Mouse (Mus musculus) liver, postnatal 0 days (tissue): ENCODE results near the gene Pde2a. TPM values are rescaled to one million over a fixed set of nuclear protein-coding genes. Genes with fewer than 3 reads are reported as not detected.
"Not testable (repeated sequence)": the region's sequence is repeated elsewhere in the genome, so short reads cannot be mapped to it uniquely, and the experiment has no call there.

Experiments
- ATAC-seq: fragments of 200-750 bp; cut with Nextera tagmentation; 2 replicates; pipeline ENCODE4 v1.8.0; 2017; ENCODE audit warnings: mild to moderate bottlenecking, moderate library complexity
- DNase-seq: peaks from one replicate; pipeline ENCODE4 v3.0.0-alpha.2; 2016
- H3K27ac ChIP-seq: fragments of 300-500 bp; sonication (generic); 2 replicates; pipeline ENCODE4 v1.5.1; 2014; ENCODE audit warnings: antibody characterized with exemption, moderate library complexity, mild to moderate bottlenecking, low read depth
- H3K27me3 ChIP-seq: fragments of 300-500 bp; sonication (generic); 2 replicates; pipeline ENCODE4 v1.6.1; 2014; ENCODE audit warnings: low read length, control low read depth, mixed read lengths; ENCODE audit not compliant: insufficient read depth
- H3K36me3 ChIP-seq: fragments of 300-500 bp; sonication (generic); replicated peaks from 2 replicates; pipeline ENCODE4 v1.6.1; 2014; ENCODE audit warnings: mild to moderate bottlenecking, control low read depth, low read length, moderate library complexity, mixed read lengths; ENCODE audit not compliant: insufficient read depth
- H3K4me1 ChIP-seq: fragments of 300-500 bp; sonication (generic); 2 replicates; pipeline ENCODE4 v1.6.1; 2014; ENCODE audit warnings: antibody characterized with exemption, mild to moderate bottlenecking, control low read depth; ENCODE audit not compliant: insufficient read depth
- H3K4me2 ChIP-seq: fragments of 300-500 bp; sonication (generic); 2 replicates; pipeline ENCODE4 v1.6.1; 2014; ENCODE audit warnings: low read depth, mild to moderate bottlenecking, low read length, moderate library complexity, mixed read lengths
- H3K4me3 ChIP-seq: fragments of 300-500 bp; sonication (generic); 2 replicates; pipeline ENCODE4 v1.5.1; 2014; ENCODE audit warnings: low read depth, low read length
- H3K9ac ChIP-seq: fragments of 300-500 bp; sonication (generic); replicated peaks from 2 replicates; pipeline ENCODE4 v1.6.1; 2014; ENCODE audit warnings: mild to moderate bottlenecking, moderate library complexity
- H3K9me3 ChIP-seq: fragments of 300-500 bp; sonication (generic); 2 replicates; pipeline ENCODE4 v1.6.1; 2016; ENCODE audit warnings: mild to moderate bottlenecking, control low read depth, low read length, mixed read lengths
- CTCF ChIP-seq: sonication (generic); IDR thresholded peaks from 2 replicates; pipeline ENCODE4 v1.5.1; 2016; ENCODE audit warnings: antibody characterized with exemption, low read depth
- EP300 ChIP-seq: IDR thresholded peaks from 2 replicates; pipeline ENCODE4 v1.6.1; 2016; ENCODE audit warnings: antibody characterized with exemption, low read depth, mild to moderate bottlenecking
- WGBS: fragments of 180-500 bp; shearing (Covaris S2); extraction: QIAGEN DNeasy Blood & Tissue Kit; methylation state at CpG from one replicate; pipeline ENCODE4 v1.1.7; 2014; ENCODE audit not compliant: insufficient replicate concordance; 5-methylcytosine and 5-hydroxymethylcytosine counted together
- polyA plus RNA-seq: library from polyadenylated mRNA; unstranded; fragments of >200 nt; fragmentation: Nextera tagmentation; extraction: Ambion mirVana; gene quantifications from 2 replicates; pipeline ENCODE4 v1.2.1, GENCODE M21; 2015

The Pde2a gene
- polyA plus RNA-seq, 1 experiment from 2014 or later = 15.8 TPM

DNA sequence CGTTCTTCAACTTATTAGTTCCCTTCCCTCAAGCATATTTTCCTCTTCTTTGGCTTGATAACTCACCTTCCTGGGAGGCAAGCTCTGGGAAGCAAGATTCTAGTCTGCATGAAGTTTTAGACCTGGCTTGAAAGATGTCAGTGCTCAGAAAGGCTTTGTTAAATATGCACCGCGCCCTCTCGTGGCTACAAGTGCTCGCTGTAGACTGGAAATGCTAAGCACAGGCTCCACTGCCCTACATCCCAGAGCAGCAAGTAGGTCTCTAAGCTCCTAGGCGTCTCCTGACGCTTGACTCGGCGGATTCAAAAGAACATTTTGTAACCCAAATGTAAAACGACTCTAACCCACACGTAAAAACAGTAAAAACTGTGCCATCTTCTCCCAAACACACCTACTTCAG lies 119.6 kb downstream of the Pde2a start:
- ATAC-seq = no peak
- H3K27me3 ChIP-seq = no peaks in the 10 kb centered on the region
- H3K4me2 ChIP-seq = no peak overlapping the region
- TF ChIP-seq CTCF (peak; percentile 77), EP300 (no peak)
- H3K9ac ChIP-seq = no peak overlapping the region
- WGBS = 4% methylated on average over 11 of the region's 11 CpGs
- DNase-seq = peak; percentile 65
- no peaks in the 10 kb centered on the region for H3K36me3 ChIP-seq
- no peak overlapping the region for H3K4me3 ChIP-seq
- no peaks in the 10 kb centered on the region for H3K9me3 ChIP-seq
- H3K4me1 ChIP-seq = no peaks in the 10 kb centered on the region
- no peak overlapping the region for H3K27ac ChIP-seq

- Histone ChIP-seq H3K27ac (no peak overlapping the region), H3K9ac (no peak overlapping the region), H3K4me1 (no peaks in the 10 kb centered on the region), H3K9me3 (no peaks in the 10 kb centered on the region), H3K27me3 (no peaks in the 10 kb centered on the region), H3K4me2 (no peak overlapping the region), H3K36me3 (no peaks in the 10 kb centered on the region), H3K4me3 (no peak overlapping the region)
- DNase-seq (no peak), ATAC-seq (no peak)
- 84% methylated on average over 10 of the region's 10 CpGs for WGBS
- TF ChIP-seq EP300 (no peak), CTCF (no peak)
These were observed 120.2 kb downstream of the Pde2a start for GRCm38 (mm10) chr7:101541734-101542133.

GRCm38 (mm10) chr7:101547651-101548050 lies 126.2 kb downstream of the Pde2a start:
- Histone ChIP-seq H3K4me3 (no peak overlapping the region), H3K27me3 (no peaks in the 10 kb centered on the region), H3K27ac (no peak overlapping the region), H3K4me2 (no peak overlapping the region), H3K36me3 (no peaks in the 10 kb centered on the region), H3K9me3 (no peaks in the 10 kb centered on the region), H3K4me1 (no peaks in the 10 kb centered on the region; the same call in 1 of the 2 replicates), H3K9ac (no peak overlapping the region)
- 64% methylated on average over 3 of the region's 3 CpGs for WGBS
- no peak for DNase-seq
- ATAC-seq = no peak
- no peak for TF ChIP-seq CTCF
- no peak for TF ChIP-seq EP300

DNA sequence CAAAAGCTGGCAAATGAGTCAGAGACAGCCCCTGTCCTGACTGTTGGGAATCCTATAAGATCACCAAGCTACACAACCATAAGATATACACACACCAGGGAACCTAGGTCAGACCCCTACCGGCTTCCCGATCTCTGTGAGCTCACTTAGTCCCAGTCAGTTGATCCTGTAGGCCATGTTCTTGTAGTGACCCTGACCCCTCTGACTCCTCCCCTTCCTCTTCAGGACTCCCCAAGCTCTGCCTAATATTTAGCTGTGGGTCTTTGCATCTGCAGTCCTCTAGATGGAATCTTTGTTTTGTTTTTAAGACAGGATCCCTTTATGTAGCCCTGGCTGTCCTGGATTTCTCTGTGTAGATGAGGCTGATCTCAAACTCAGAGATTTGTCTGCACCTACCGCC lies 127.8 kb downstream of the Pde2a start:
- 0 out of 2 replicates have a peak overlapping the region, but pooled peaks have one; percentile 6 for H3K4me2 ChIP-seq
- no peaks in the 10 kb centered on the region; the same call in 1 of the 2 replicates for H3K4me1 ChIP-seq
- H3K27me3 ChIP-seq = no peaks in the 10 kb centered on the region
- TF ChIP-seq EP300 (no peak), CTCF (no peak)
- no peak overlapping the region for H3K4me3 ChIP-seq
- ATAC-seq = no peak
- H3K9me3 ChIP-seq = no peaks in the 10 kb centered on the region
- no peak for DNase-seq
- H3K9ac ChIP-seq = no peak overlapping the region
- 77% methylated on average over 3 of the region's 3 CpGs for WGBS
- no peak overlapping the region for H3K27ac ChIP-seq
- no peaks in the 10 kb centered on the region for H3K36me3 ChIP-seq

- Histone ChIP-seq H3K9ac (no peak overlapping the region), H3K4me2 (no peak overlapping the region), H3K9me3 (no peaks in the 10 kb centered on the region), H3K4me1 (no peaks in the 10 kb centered on the region; the same call in 1 of the 2 replicates), H3K36me3 (no peaks in the 10 kb centered on the region), H3K27me3 (no peaks in the 10 kb centered on the region), H3K4me3 (no peak overlapping the region), H3K27ac (no peak overlapping the region)
- WGBS = 34% methylated on average over 7 of the region's 7 CpGs
- no peak for DNase-seq
- TF ChIP-seq EP300 = no peak
- no peak for TF ChIP-seq CTCF
- ATAC-seq = no peak
These were observed 129.4 kb downstream of the Pde2a start for GRCm38 (mm10) chr7:101550686-101551485.

DNA sequence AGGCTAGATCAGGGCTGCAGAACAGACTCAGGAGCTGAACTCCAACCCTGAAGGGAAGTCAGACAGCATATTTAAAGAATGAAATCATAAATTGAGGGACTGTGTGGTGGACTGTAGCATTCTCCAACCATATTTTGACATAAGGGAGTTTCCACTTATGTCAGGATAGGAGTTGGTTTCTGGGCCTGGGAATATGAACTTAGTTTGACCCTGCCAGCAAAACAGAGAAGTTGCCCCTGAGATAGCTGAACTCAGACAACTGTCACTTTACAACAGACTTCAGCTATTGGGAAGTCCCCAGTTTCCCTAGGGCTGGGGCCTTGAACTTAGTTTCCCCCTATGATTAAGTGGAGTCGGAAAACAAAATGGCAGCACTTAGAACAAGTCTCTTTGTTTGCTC lies 130.0 kb downstream of the Pde2a start:
- ATAC-seq (peak; percentile 17; the same call in 1 of the 2 replicates), DNase-seq (no peak)
- TF ChIP-seq EP300 (no peak), CTCF (no peak)
- Histone ChIP-seq H3K36me3 (no peaks in the 10 kb centered on the region), H3K27ac (no peak overlapping the region), H3K9me3 (no peaks in the 10 kb centered on the region), H3K4me3 (no peak overlapping the region), H3K4me2 (no peak overlapping the region), H3K4me1 (no peaks in the 10 kb centered on the region; the same call in 1 of the 2 replicates), H3K27me3 (no peaks in the 10 kb centered on the region), H3K9ac (no peak overlapping the region)
- WGBS = 64% methylated on average over 1 of the region's 1 CpGs

DNA sequence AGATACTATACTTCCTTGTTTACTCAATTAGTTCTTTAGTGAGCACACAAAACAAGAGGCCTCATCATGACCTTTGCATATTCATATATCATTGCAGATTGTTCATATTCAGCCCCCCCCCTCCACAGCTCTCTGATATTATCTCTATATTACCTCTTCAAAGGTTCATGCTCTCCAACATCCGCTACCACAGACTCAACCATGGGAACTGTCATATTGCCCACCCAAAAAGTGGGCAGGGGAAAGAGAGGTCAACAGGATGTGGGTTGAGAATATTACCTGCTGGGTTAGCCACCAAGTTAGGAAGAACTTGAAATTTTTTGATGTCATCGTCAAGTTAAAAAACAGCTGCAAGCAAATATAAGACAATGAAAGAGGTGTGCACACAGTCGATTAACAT lies 134.0 kb downstream of the Pde2a start:
- H3K4me1 ChIP-seq, H3K4me3 ChIP-seq, H3K27me3 ChIP-seq, H3K9ac ChIP-seq, DNase-seq, H3K9me3 ChIP-seq, H3K27ac ChIP-seq, ATAC-seq, H3K36me3 ChIP-seq, H3K4me2 ChIP-seq: not testable (repeated sequence)
- WGBS = 78% methylated on average over 3 of the region's 3 CpGs
